Mouse (Mus musculus) olfactory bulb, adult 2 months (tissue): ENCODE measurements around the gene Ano9.

Experiments used
- CTCF ChIP-seq: fragments of 200-500 bp; IDR thresholded peaks from 2 replicates; pipeline ENCODE4 v1.5.1; 2012; ENCODE audit warnings: low read depth, mild to moderate bottlenecking, low read length, moderate library complexity; ENCODE audit not compliant: insufficient read depth
- POLR2A ChIP-seq: fragments of 200-500 bp; IDR thresholded peaks from 2 replicates; pipeline ENCODE4 v1.6.1; 2012; ENCODE audit warnings: mild to moderate bottlenecking, low read depth, low read length, moderate library complexity; ENCODE audit not compliant: insufficient read depth

DNA sequence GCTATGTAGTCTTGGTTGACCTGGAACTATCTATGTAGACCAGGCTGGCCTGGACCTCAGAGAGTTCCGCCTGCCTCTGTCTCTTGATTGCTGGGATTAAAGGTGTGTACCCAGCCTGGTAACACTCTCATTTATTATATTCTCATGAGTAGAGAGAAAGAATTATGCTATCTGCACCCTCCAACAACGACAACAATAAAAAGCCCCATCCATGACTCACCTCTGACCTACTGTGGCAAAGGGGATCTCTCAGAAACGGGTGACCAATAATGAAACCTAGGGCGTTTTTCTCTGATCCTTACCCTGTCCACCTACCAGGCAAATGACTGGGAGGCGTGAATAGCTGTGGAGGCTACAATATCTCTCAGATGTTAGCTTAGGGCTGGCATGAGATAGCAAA lies 20.4 kb downstream of the Ano9 start:
- TF ChIP-seq CTCF (no peak), POLR2A (no peak)
